Mouse (Mus musculus): ENCODE measurements around the gene Apbb2. TPM values are rescaled to one million over a fixed set of nuclear protein-coding genes. Genes with fewer than 3 reads are reported as not detected.

The Apbb2 gene
- polyA plus RNA-seq, 1 experiment from 2014 or later, result 34.0 TPM

GRCm38 (mm10) chr5:66550292-66550691 lies 68.3 kb downstream of the Apbb2 start:
- whole genome bisulfite sequencing, result 90% methylated on average over 5 of the region's 5 CpGs
- Histone ChIP-seq H3K4me3 (ENCODE audit: low read depth, low read length) (no peak overlapping the region), H3K27ac (ENCODE audit: low read depth, low read length) (no peak overlapping the region), H3K36me3 (ENCODE audit: control insufficient read depth, insufficient read depth, low read length) (no peaks in the 10 kb centered on the region), H3K4me2 (no peak overlapping the region), H3K9ac (ENCODE audit: low read length) (no peak overlapping the region), H3K27me3 (ENCODE audit: control insufficient read depth, insufficient read depth, low read length) (no peaks in the 10 kb centered on the region), H3K9me3 (ENCODE audit: control insufficient read depth, low read length) (peaks cover 7% of the 10 kb centered on the region; the same call in 1 of the 2 replicates), H3K4me1 (ENCODE audit: control insufficient read depth, insufficient read depth, low read length) (peaks cover 8% of the 10 kb centered on the region)
- no peak for ATAC-seq (ENCODE audit: low FRiP score)
- no peak for DNase-seq (ENCODE audit: low spot score, missing footprints)

GRCm38 (mm10) chr5:66549691-66550090 lies 68.9 kb downstream of the Apbb2 start:
- ATAC-seq (ENCODE audit: low FRiP score) (no peak), DNase-seq (ENCODE audit: low spot score, missing footprints) (no peak)
- Histone ChIP-seq H3K4me1 (ENCODE audit: control insufficient read depth, insufficient read depth, low read length) (peaks cover 10% of the 10 kb centered on the region), H3K36me3 (ENCODE audit: control insufficient read depth, insufficient read depth, low read length) (no peaks in the 10 kb centered on the region), H3K9ac (ENCODE audit: low read length) (no peak overlapping the region), H3K9me3 (ENCODE audit: control insufficient read depth, low read length) (peaks cover 7% of the 10 kb centered on the region; the same call in 1 of the 2 replicates), H3K27me3 (ENCODE audit: control insufficient read depth, insufficient read depth, low read length) (no peaks in the 10 kb centered on the region), H3K4me2 (no peak overlapping the region), H3K4me3 (ENCODE audit: low read depth, low read length) (no peak overlapping the region), H3K27ac (ENCODE audit: low read depth, low read length) (no peak overlapping the region)
- 80% methylated on average over 1 of the region's 1 CpGs for WGBS

GRCm38 (mm10) chr5:66546969-66547511 lies 71.5 kb downstream of the Apbb2 start:
- WGBS, result 92% methylated on average over 12 of the region's 12 CpGs
- Histone ChIP-seq H3K9ac (ENCODE audit: low read length) (no peak overlapping the region), H3K27me3 (ENCODE audit: control insufficient read depth, insufficient read depth, low read length) (no peaks in the 10 kb centered on the region), H3K4me1 (ENCODE audit: control insufficient read depth, insufficient read depth, low read length) (peaks cover 10% of the 10 kb centered on the region), H3K4me3 (ENCODE audit: low read depth, low read length) (no peak overlapping the region), H3K27ac (ENCODE audit: low read depth, low read length) (no peak overlapping the region), H3K9me3 (ENCODE audit: control insufficient read depth, low read length) (peaks cover 7% of the 10 kb centered on the region; the same call in 1 of the 2 replicates), H3K4me2 (no peak overlapping the region), H3K36me3 (ENCODE audit: control insufficient read depth, insufficient read depth, low read length) (no peaks in the 10 kb centered on the region)
- ATAC-seq (ENCODE audit: low FRiP score) (no peak), DNase-seq (ENCODE audit: low spot score, missing footprints) (no peak)

GRCm38 (mm10) chr5:66545573-66546141 lies 72.9 kb downstream of the Apbb2 start:
- no peaks in the 10 kb centered on the region for H3K36me3 ChIP-seq (ENCODE audit: control insufficient read depth, insufficient read depth, low read length)
- H3K4me3 ChIP-seq (ENCODE audit: low read depth, low read length), result no peak overlapping the region
- peak overlapping the region; percentile 11; the same call in 1 of the 2 replicates for H3K4me2 ChIP-seq
- no peaks in the 10 kb centered on the region for H3K27me3 ChIP-seq (ENCODE audit: control insufficient read depth, insufficient read depth, low read length)
- H3K27ac ChIP-seq (ENCODE audit: low read depth, low read length), result peak overlapping the region; percentile 85
- H3K9me3 ChIP-seq (ENCODE audit: control insufficient read depth, low read length), result peaks cover 7% of the 10 kb centered on the region; the same call in 1 of the 2 replicates
- peak; percentile 94 for DNase-seq (ENCODE audit: low spot score, missing footprints)
- peak overlapping the region; percentile 40 for H3K9ac ChIP-seq (ENCODE audit: low read length)
- WGBS, result 19% methylated on average over 10 of the region's 10 CpGs
- H3K4me1 ChIP-seq (ENCODE audit: control insufficient read depth, insufficient read depth, low read length), result peaks cover 10% of the 10 kb centered on the region
- ATAC-seq (ENCODE audit: low FRiP score), result peak; percentile 93

GRCm38 (mm10) chr5:66543761-66544160 lies 74.8 kb downstream of the Apbb2 start:
- peaks cover 10% of the 10 kb centered on the region for H3K4me1 ChIP-seq (ENCODE audit: control insufficient read depth, insufficient read depth, low read length)
- H3K27me3 ChIP-seq (ENCODE audit: control insufficient read depth, insufficient read depth, low read length), result no peaks in the 10 kb centered on the region
- WGBS, result 40% methylated on average over 6 of the region's 6 CpGs
- no peak overlapping the region for H3K4me2 ChIP-seq
- no peak overlapping the region for H3K9ac ChIP-seq (ENCODE audit: low read length)
- no peaks in the 10 kb centered on the region for H3K36me3 ChIP-seq (ENCODE audit: control insufficient read depth, insufficient read depth, low read length)
- DNase-seq (ENCODE audit: low spot score, missing footprints) (no peak), ATAC-seq (ENCODE audit: low FRiP score) (no peak)
- no peak overlapping the region for H3K27ac ChIP-seq (ENCODE audit: low read depth, low read length)
- no peak overlapping the region for H3K4me3 ChIP-seq (ENCODE audit: low read depth, low read length)
- peaks cover 6% of the 10 kb centered on the region; the same call in 1 of the 2 replicates for H3K9me3 ChIP-seq (ENCODE audit: control insufficient read depth, low read length)

GRCm38 (mm10) chr5:66543344-66543743 lies 75.2 kb downstream of the Apbb2 start:
- WGBS, result 68% methylated on average over 6 of the region's 6 CpGs
- Histone ChIP-seq H3K27me3 (ENCODE audit: control insufficient read depth, insufficient read depth, low read length) (no peaks in the 10 kb centered on the region), H3K4me1 (ENCODE audit: control insufficient read depth, insufficient read depth, low read length) (peaks cover 10% of the 10 kb centered on the region), H3K4me2 (no peak overlapping the region), H3K27ac (ENCODE audit: low read depth, low read length) (no peak overlapping the region), H3K36me3 (ENCODE audit: control insufficient read depth, insufficient read depth, low read length) (no peaks in the 10 kb centered on the region), H3K4me3 (ENCODE audit: low read depth, low read length) (no peak overlapping the region), H3K9ac (ENCODE audit: low read length) (no peak overlapping the region), H3K9me3 (ENCODE audit: control insufficient read depth, low read length) (peaks cover 2% of the 10 kb centered on the region; the same call in 1 of the 2 replicates)
- DNase-seq (ENCODE audit: low spot score, missing footprints) (no peak), ATAC-seq (ENCODE audit: low FRiP score) (no peak)

- no peak for DNase-seq (ENCODE audit: low spot score, missing footprints)
- peaks cover 10% of the 10 kb centered on the region for H3K4me1 ChIP-seq (ENCODE audit: control insufficient read depth, insufficient read depth, low read length)
- no peak overlapping the region for H3K9ac ChIP-seq (ENCODE audit: low read length)
- H3K27me3 ChIP-seq (ENCODE audit: control insufficient read depth, insufficient read depth, low read length), result no peaks in the 10 kb centered on the region
- ATAC-seq (ENCODE audit: low FRiP score), result no peak
- no peak overlapping the region for H3K4me3 ChIP-seq (ENCODE audit: low read depth, low read length)
- no peak overlapping the region for H3K4me2 ChIP-seq
- WGBS, result 77% methylated on average over 4 of the region's 4 CpGs
- no peaks in the 10 kb centered on the region for H3K36me3 ChIP-seq (ENCODE audit: control insufficient read depth, insufficient read depth, low read length)
- no peaks in the 10 kb centered on the region for H3K9me3 ChIP-seq (ENCODE audit: control insufficient read depth, low read length)
- no peak overlapping the region for H3K27ac ChIP-seq (ENCODE audit: low read depth, low read length)
These were observed 76.1 kb downstream of the Apbb2 start for GRCm38 (mm10) chr5:66542521-66542920.

GRCm38 (mm10) chr5:66541385-66541784 lies 77.2 kb downstream of the Apbb2 start:
- no peak for ATAC-seq (ENCODE audit: low FRiP score)
- H3K4me3 ChIP-seq (ENCODE audit: low read depth, low read length), result no peak overlapping the region
- H3K36me3 ChIP-seq (ENCODE audit: control insufficient read depth, insufficient read depth, low read length), result no peaks in the 10 kb centered on the region
- H3K4me1 ChIP-seq (ENCODE audit: control insufficient read depth, insufficient read depth, low read length), result peaks cover 10% of the 10 kb centered on the region
- H3K4me2 ChIP-seq, result no peak overlapping the region
- H3K9me3 ChIP-seq (ENCODE audit: control insufficient read depth, low read length), result no peaks in the 10 kb centered on the region
- H3K9ac ChIP-seq (ENCODE audit: low read length), result no peak overlapping the region
- DNase-seq (ENCODE audit: low spot score, missing footprints), result no peak
- WGBS, result 88% methylated on average over 4 of the region's 4 CpGs
- H3K27ac ChIP-seq (ENCODE audit: low read depth, low read length), result no peak overlapping the region
- no peaks in the 10 kb centered on the region for H3K27me3 ChIP-seq (ENCODE audit: control insufficient read depth, insufficient read depth, low read length)

GRCm38 (mm10) chr5:66540246-66540645 lies 78.3 kb downstream of the Apbb2 start:
- DNase-seq (ENCODE audit: low spot score, missing footprints) (no peak), ATAC-seq (ENCODE audit: low FRiP score) (no peak)
- WGBS, result 91% methylated on average over 4 of the region's 4 CpGs
- Histone ChIP-seq H3K4me1 (ENCODE audit: control insufficient read depth, insufficient read depth, low read length) (peaks cover 7% of the 10 kb centered on the region), H3K4me2 (no peak overlapping the region), H3K4me3 (ENCODE audit: low read depth, low read length) (no peak overlapping the region), H3K27ac (ENCODE audit: low read depth, low read length) (no peak overlapping the region), H3K36me3 (ENCODE audit: control insufficient read depth, insufficient read depth, low read length) (no peaks in the 10 kb centered on the region), H3K27me3 (ENCODE audit: control insufficient read depth, insufficient read depth, low read length) (no peaks in the 10 kb centered on the region), H3K9me3 (ENCODE audit: control insufficient read depth, low read length) (no peaks in the 10 kb centered on the region), H3K9ac (ENCODE audit: low read length) (no peak overlapping the region)

All from midbrain, embryonic 11.5 days (tissue).